Mouse (Mus musculus): ENCODE measurements around the gene Trex2. TPM values are rescaled to one million over a fixed set of nuclear protein-coding genes. Genes with fewer than 3 reads are reported as not detected.
"Not testable (repeated sequence)": the region's sequence is repeated elsewhere in the genome, so short reads cannot be mapped to it uniquely, and the experiment has no call there.

The Trex2 gene
- total RNA-seq, 2 experiments from 2014 or later: not detected

DNA sequence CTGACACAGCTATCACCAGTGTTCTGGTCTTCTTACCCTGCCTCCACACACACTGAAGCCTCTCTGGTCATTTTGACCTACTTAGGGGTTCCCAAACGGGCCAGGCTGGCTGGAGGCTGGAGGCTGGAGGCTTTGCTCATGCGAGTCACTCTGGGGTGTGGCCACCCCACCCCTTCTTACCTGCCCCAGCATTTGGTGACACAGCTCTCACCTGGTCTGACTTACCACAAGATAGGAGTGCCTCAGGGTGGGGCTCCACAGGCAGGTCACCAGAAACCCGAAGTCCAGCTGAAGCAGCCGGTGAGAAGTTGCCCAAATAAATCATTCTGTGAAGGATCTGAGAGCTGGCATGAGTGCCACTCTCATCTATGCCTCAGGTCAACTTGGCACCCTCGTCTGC is 2.3 kb downstream of the Trex2 start:
- DNase-seq (ENCODE audit: low spot score): no peak

GRCm38 (mm10) chrX:73430036-73430435 is 5.1 kb downstream of the Trex2 start:
- peak; percentile 9 for DNase-seq (ENCODE audit: low spot score)

- DNase-seq (ENCODE audit: low spot score): no peak
Observed at GRCm38 (mm10) chrX:73412767-73413166, 22.4 kb downstream of the Trex2 start.

DNA sequence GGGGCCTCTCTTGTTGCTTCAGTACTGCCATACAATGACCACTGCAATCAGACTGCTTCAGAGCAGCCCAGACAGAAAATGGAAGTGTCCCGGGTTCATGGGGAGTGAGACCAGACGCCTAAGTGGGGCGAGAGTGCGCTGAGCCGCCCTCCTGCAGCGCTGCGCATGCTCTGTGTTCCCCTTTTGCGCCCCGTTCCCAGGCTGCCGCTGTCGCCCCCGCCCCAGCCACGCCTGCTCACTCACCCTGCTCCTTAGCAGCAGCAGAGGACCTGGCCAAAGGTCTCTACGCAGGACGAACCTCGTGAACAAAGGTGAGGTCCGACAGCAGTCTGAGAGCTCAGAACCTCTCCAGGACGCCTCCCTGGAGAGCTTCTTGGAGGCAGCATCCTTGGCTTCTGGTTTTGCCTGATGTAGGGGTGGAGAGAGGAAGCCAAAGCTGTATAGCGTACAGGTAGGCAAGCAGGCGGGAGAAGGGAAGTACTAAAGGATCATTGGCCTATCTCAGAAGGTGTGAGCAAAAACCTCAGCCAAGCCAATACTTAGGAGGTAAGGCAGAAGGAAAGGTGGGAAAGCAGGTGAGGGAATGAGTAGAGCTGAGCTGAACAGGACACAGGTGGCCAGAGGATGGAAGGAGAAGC is 24.1 kb downstream of the Trex2 start, which contains the start of gene Zfp92:
TSS of gene Zfp92 (plus strand) at position 217 of the 638 bp plus-strand sequence.
- no peak for DNase-seq (ENCODE audit: low spot score)

GRCm38 (mm10) chrX:73401616-73402015 is 33.5 kb downstream of the Trex2 start:
- DNase-seq (ENCODE audit: low spot score): no peak

DNA sequence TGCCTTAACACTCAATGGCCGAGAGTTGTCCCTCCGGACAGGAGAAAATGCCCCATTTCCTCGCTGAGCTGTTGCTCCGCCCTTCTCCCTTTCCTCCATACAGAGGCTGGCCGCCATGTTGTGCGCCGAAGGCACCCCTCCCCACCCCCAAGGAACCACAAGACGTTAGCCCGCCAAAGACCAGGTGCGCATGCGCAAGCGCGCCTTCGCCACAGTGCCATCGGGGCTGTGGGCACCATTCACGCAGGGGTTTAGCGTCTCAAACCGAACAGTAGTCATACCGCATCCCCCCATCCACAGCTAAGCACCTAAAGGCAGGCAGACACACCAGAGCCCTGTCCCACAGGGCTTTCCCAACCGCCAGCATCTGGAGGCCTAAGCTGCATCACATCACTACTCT is 34.2 kb downstream of the Trex2 start:
- DNase-seq (ENCODE audit: low spot score): no peak

DNA sequence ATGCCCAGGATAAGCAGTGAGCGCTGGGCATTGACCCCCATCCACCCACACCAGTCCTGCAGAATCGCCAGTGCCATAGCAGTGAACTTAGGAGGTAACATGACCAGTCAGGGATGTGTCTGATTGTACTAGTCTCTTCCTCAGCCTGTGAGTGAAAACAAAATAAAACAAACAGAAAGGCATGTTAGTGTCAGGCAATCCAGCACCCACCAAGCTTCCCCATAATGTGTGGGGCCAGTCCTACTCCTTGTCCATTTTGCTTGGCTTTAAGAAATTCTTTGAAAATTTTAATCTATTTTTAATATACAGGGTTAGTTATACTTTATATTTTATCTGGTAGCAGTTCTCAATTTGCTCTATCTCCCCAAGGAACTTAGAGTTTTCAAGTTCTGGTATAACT is 36.5 kb downstream of the Trex2 start, which contains the start of gene Gm18336:
TSS of gene Gm18336 (minus strand) at position 101 of the 400 bp plus-strand sequence.
- DNase-seq (ENCODE audit: low spot score): not testable (repeated sequence)

DNA sequence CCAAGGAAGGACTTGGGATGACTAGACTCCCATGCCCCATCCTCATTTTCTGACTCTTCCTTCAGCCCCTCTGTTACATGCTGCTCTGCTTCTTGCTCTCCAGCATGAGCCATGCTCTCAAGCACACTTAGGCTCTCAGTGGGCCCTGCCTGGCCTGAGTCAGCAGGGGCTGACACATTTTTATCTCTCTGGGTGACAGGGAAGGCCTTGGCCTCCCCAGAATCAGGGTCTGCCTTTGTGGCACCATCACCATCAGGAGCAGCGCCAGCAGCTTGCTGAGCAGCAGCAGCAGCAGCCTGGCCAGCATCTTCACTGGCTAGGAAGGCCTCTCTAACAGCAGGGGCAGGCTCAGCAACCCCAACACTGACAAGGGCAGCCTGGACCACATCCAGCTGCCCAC is 38.7 kb downstream of the Trex2 start:
- no peak for DNase-seq (ENCODE audit: low spot score)

DNA sequence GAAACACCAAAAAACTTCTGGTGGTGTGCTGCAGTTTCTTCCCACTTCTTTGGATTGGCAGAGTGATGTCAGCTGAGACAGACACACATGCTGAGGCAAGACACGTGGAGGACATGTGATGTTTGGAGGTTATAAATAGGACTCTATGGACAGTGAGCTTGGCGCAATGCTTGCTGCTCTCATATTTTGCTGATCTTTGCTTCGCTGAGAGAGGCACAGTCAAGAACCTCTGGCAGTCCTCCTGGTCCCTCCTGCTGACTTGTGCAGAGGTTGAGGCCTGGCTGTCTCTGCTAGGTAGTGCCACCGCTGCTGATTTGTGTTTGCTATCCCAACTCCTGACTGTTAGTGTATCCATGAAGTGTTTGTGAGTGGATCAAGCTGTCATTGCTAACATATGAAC is 43.7 kb downstream of the Trex2 start:
- peak; percentile 60 for DNase-seq (ENCODE audit: low spot score)

GRCm38 (mm10) chrX:73384924-73385323 is 50.2 kb downstream of the Trex2 start:
- no peak for DNase-seq (ENCODE audit: low spot score)

DNA sequence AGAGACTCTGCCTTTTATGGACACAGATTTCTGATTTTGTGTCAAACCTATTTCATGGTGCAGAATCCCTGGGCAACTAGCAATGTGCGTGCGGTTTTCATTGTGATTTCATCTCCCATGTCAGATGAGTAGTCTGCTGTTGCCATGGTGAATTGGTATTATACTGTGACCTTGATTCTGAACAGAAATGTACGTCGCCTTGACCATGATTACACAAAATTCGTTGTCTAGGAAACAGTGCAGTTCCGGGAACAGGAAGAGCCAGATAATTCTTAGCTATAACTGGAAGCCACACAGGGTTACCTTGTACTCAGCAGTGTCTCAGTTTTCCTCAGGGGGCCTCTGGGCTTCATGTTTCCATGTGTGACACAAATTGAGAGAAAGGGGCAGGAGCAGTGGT is 50.7 kb downstream of the Trex2 start:
- no peak for DNase-seq (ENCODE audit: low spot score)

Other genes with a start within 250 kb of the Trex2 start
- gene Xlr3b, start 243.1 kb downstream of the Trex2 start, total RNA-seq (2021): 1 to 10 TPM; 1.4 to 2.3 TPM
- not detected for gene Xlr4b, start 221.0 kb downstream of the Trex2 start, total RNA-seq (2021)
- gene F8a, start 207.1 kb downstream of the Trex2 start, total RNA-seq (2021): 1 to 10 TPM; 5.5 to 6.0 TPM
- under 1 TPM in 1 of 2 experiments, not detected in 1; 0.18 TPM for gene Xlr4c, start 192.2 kb downstream of the Trex2 start, total RNA-seq (2021)
- under 1 TPM in 1 of 2 experiments, not detected in 1; 0.80 TPM for gene Xlr3c, start 170.0 kb downstream of the Trex2 start, total RNA-seq (2021)
- gene Xlr5a, start 142.4 kb downstream of the Trex2 start, total RNA-seq (2021): not detected
- not detected for gene Xlr5c, start 142.4 kb downstream of the Trex2 start, total RNA-seq (2021)
- not detected for gene Gm45015, start 98.5 kb downstream of the Trex2 start, total RNA-seq (2021)
- 1 to 10 TPM; 4.1 to 4.5 TPM for gene Zfp275, start 92.7 kb downstream of the Trex2 start, total RNA-seq (2021)
- not detected for gene Gm18336, start 36.6 kb downstream of the Trex2 start, total RNA-seq (2021)
- gene Zfp92, start 24.2 kb downstream of the Trex2 start, total RNA-seq (2021): not detected
- gene Haus7, start 23.7 kb upstream of the Trex2 start, total RNA-seq (2021): 10 to 100 TPM in 1 of 2 experiments, 1 to 10 TPM in 1; 9.7 to 12.3 TPM
- gene Bgn, start 48.3 kb upstream of the Trex2 start, total RNA-seq (2021): 10 to 100 TPM; 43.9 to 70.1 TPM
- 10 to 100 TPM; 10.6 to 10.7 TPM for gene Atp2b3, start 67.7 kb upstream of the Trex2 start, total RNA-seq (2021)
- not detected for gene Dusp9, start 204.1 kb upstream of the Trex2 start, total RNA-seq (2021)
- gene Pnck, start 224.8 kb upstream of the Trex2 start, total RNA-seq (2021): 10 to 100 TPM in 1 of 2 experiments, 1 to 10 TPM in 1; 8.6 to 11.6 TPM
- gene Slc6a8, start 237.8 kb upstream of the Trex2 start, total RNA-seq (2021): 100 to 1,000 TPM; 108 to 141 TPM